Mouse (Mus musculus) CH12.LX (cell line): Measurements from ENCODE around the gene Gab3.

Experiments used
- CTCF ChIP-seq, 2 experiments: IDR thresholded peaks in 1 of 2; conservative IDR thresholded peaks in 1 of 2; 2 replicates each; pipeline ENCODE4 v1.5.1; 2011 to 2012; ENCODE audit warnings: low read depth in 2 of 2, low read length in 2 of 2, improper control_type of control experiment in 1 of 2, inconsistent platforms in 1 of 2, mild to moderate bottlenecking in 1 of 2, moderate library complexity in 1 of 2
- POLR2A ChIP-seq: IDR thresholded peaks from 2 replicates; pipeline ENCODE4 v1.6.1; 2011; ENCODE audit warnings: low read depth, mild to moderate bottlenecking, improper control_type of control experiment, low read length
- SIN3A ChIP-seq: IDR thresholded peaks from 2 replicates; pipeline ENCODE4 v1.6.1; 2012; ENCODE audit warnings: low read length, improper control_type of control experiment, inconsistent platforms

DNA sequence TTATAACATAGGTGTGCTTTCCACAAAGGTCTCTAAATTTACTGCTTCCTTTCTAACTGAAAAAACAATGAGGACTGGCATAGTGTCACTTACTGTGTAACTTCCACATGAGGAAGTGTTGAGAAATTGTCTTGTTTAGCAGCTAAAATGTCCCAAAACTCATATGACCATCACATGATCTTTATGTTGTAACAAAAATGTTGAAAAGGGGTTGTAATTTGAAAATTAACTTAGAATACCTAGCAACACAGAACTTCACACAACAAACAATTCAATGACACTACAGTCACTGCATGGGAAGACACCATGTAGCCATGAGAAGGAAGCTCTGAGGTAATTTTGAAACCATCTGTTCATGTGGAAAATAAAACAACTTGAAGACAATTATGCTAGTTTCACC lies 41.6 kb upstream of the Gab3 start:
- TF ChIP-seq SIN3A (no peak), CTCF (conservative IDR thresholded peaks at IDR 0.05 in 1 of 2, IDR thresholded peaks at IDR 0.05 in 1 of 2; ENCODE audit: low read depth in 2 of 2, low read length in 2 of 2) (no peak), POLR2A (no peak)
